Mouse (Mus musculus) kidney, embryonic 14.5 days (tissue): ENCODE results near the gene Inpp4b. TPM values are rescaled to one million over a fixed set of nuclear protein-coding genes. Genes with fewer than 3 reads are reported as not detected.

Experiments used
- ATAC-seq: fragments of 200-750 bp; cut with Nextera tagmentation; 2 replicates; pipeline ENCODE4 v1.8.0; 2017; ENCODE audit warnings: moderate number of reproducible peaks, mild to moderate bottlenecking, moderate TSS enrichment, moderate library complexity; ENCODE audit not compliant: low FRiP score, low TSS enrichment
- H3K27ac ChIP-seq: fragments of 300-500 bp; sonication (generic); 2 replicates; pipeline ENCODE4 v1.5.1; 2014; ENCODE audit warnings: low read depth, mild to moderate bottlenecking, low read length, moderate library complexity, mixed read lengths
- H3K27me3 ChIP-seq: fragments of 300-500 bp; sonication (generic); 2 replicates; pipeline ENCODE4 v1.6.1; 2014; ENCODE audit warnings: mild to moderate bottlenecking, low read length; ENCODE audit not compliant: control insufficient read depth, insufficient read depth
- H3K36me3 ChIP-seq: fragments of 300-500 bp; sonication (generic); 2 replicates; pipeline ENCODE4 v1.6.1; 2014; ENCODE audit warnings: low read length, mixed read lengths; ENCODE audit not compliant: control insufficient read depth, insufficient read depth
- H3K4me1 ChIP-seq: fragments of 300-500 bp; sonication (generic); 2 replicates; pipeline ENCODE4 v1.6.1; 2014; ENCODE audit warnings: low read length, mixed read lengths; ENCODE audit not compliant: control insufficient read depth, insufficient read depth
- H3K4me2 ChIP-seq: fragments of 300-500 bp; sonication (generic); replicated peaks from 2 replicates; pipeline ENCODE4 v1.6.1; 2014; ENCODE audit warnings: low read depth, mild to moderate bottlenecking, low read length
- H3K4me3 ChIP-seq: fragments of 300-500 bp; sonication (generic); 2 replicates; pipeline ENCODE4 v1.5.1; 2014; ENCODE audit warnings: mild to moderate bottlenecking, low read length
- H3K9ac ChIP-seq: fragments of 300-500 bp; sonication (generic); 2 replicates; pipeline ENCODE4 v1.6.1; 2014; ENCODE audit warnings: low read depth, mild to moderate bottlenecking, low read length, moderate library complexity
- H3K9me3 ChIP-seq: fragments of 300-500 bp; sonication (generic); 2 replicates; pipeline ENCODE4 v1.6.1; 2016; ENCODE audit warnings: low read length; ENCODE audit not compliant: control insufficient read depth
- WGBS: fragments of 180-500 bp; shearing (Covaris S2); extraction: QIAGEN DNeasy Blood & Tissue Kit; methylation state at CpG from one replicate; pipeline ENCODE4 v1.1.7; 2014; 5-methylcytosine and 5-hydroxymethylcytosine counted together
- polyA plus RNA-seq: library from polyadenylated mRNA; unstranded; fragments of >200 nt; fragmentation: Nextera tagmentation; extraction: Ambion mirVana; gene quantifications from 2 replicates; pipeline ENCODE4 v1.2.1, GENCODE M21; 2014

The Inpp4b gene
- polyA plus RNA-seq, result 5.2 and 12.3 TPM in 2 replicates

DNA sequence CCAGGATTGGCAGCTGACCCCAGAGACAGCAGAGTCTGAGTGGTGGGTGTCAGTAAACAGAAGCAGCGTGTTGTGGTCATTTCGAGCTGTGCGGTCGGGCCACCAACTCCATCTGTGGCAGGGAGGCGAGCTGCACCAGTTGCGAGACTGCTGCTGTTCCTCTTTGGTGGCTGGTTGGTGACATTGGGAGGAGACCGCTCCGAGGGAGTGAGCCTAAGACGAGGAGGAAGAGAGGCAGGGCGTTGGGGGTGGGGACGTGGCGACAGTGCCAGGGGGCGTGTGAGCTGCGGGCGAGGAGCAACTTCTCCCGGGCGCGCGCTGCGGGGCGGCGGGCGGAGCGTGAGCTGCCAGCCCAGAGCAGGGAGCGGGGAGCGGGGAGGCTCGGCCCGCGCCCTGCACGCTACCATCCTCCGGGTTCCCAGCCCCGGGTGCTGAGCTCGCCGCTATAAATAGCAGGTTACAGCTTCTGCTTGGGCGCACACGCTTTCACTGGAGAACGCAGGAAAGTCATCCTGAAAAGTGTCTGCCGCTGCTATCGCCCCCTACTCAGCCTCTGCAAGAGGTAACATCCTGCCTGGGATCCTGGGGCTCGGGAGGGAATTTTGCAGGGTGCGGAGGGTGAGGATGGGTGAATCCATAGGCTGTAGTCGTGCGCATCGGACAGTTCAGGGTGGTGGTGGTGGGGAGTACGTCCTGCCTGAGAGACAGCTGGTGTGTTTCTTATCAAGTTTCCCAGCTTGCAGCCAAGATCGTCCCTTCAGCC lies at the start of gene Inpp4b:
Inpp4b (plus strand) TSS at position 321 of the 763 bp plus-strand sequence.
- under 1% methylated on average over 46 of the region's 46 CpGs for WGBS
- Histone ChIP-seq H3K27me3 (no peaks in the 10 kb centered on the region), H3K4me3 (peak within 1 kb of the TSS; percentile 58), H3K27ac (no peak within 1 kb of the TSS), H3K4me1 (0 out of 2 replicates have a peak, but pooled peaks cover 2% of the 10 kb centered on the region), H3K36me3 (no peaks in the 10 kb centered on the region), H3K9me3 (no peaks in the 10 kb centered on the region), H3K4me2 (peak within 1 kb of the TSS; percentile 94), H3K9ac (peak within 1 kb of the TSS; percentile 53)
- ATAC-seq, result peak; percentile 84

DNA sequence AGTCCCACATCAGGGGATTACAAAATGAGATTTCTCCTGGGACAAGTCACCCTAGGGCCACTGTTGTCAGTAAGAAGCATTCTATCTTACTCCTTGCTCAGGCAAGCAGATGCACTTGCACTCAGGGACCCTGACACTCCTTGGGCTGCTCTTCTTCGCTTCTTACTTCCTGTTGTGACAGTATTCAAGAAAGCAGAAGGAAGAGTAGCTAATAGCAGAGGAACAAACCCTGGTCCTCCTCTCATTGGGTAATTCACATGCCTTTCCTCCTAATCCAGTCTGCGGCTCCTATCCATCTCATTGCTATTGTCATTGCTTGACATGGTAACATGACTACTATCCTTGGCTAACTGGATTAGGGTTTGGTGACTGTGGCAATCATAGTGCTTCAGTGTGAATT lies 7.1 kb upstream of the Inpp4b start:
- Histone ChIP-seq H3K9me3 (no peaks in the 10 kb centered on the region), H3K27ac (no peak overlapping the region), H3K4me3 (no peak overlapping the region), H3K4me2 (no peak overlapping the region), H3K4me1 (no peaks in the 10 kb centered on the region), H3K36me3 (no peaks in the 10 kb centered on the region), H3K9ac (no peak overlapping the region), H3K27me3 (no peaks in the 10 kb centered on the region)
- ATAC-seq, result no peak
- 88% methylated on average over 2 of the region's 2 CpGs for WGBS

DNA sequence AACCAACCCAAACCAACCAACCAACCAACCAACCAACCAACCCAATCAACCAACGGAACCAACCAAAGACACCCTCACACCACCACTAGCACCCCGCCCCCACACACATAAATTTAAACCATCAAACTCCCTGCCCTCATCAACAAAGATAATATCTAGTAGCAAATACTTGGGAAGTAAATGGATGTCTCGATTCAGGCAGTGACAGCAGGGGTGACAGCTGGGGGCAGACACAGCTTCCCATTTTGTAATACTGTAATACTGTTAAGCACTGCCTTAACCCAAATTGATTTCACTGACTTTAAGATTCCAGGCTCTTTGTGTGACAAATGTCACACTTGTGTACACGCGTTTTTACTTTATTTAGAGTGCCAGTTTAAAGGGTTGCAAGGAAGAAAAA lies 1.2 kb upstream of the Inpp4b start:
- Histone ChIP-seq H3K4me2 (peak overlapping the region; percentile 94), H3K4me3 (peak overlapping the region; percentile 58; the same call in 1 of the 2 replicates), H3K27me3 (no peaks in the 10 kb centered on the region), H3K27ac (no peak overlapping the region), H3K9me3 (no peaks in the 10 kb centered on the region), H3K9ac (no peak overlapping the region), H3K36me3 (no peaks in the 10 kb centered on the region), H3K4me1 (0 out of 2 replicates have a peak, but pooled peaks cover 2% of the 10 kb centered on the region)
- ATAC-seq, result no peak
- 43% methylated on average over 5 of the region's 5 CpGs for WGBS

DNA sequence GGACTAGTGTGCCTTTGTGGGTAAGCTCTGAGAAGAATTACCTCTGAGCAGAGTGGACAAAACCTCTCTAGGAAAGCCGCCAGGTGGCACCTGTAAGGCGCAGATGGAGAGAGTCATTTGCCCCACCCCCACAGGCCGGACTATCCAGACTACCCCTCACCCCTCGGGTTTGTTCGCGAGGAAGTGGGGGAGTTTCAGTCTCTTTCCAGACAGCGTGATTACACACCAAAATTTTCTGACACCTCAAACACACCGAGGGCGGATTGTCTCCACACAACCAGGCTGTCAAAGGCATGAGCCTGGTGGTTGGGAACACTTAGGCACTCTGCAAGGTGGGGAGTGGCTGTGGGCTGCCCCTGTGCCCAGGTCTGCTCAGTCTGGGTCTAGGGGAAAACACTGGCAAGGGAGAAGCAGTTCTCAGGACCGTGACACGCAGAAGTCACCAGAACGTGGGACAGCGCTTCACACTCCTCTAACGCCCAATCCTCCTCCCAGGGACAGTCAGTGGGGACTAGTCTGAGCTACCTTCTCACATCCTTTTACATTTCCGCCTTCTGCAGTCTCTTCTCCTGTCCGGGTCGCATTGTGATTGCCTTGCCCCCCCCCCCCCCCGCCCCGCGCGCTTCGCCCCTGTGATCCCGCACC lies 643 bp upstream of the Inpp4b start:
- no peaks in the 10 kb centered on the region for H3K9me3 ChIP-seq
- 0 out of 2 replicates have a peak, but pooled peaks cover 2% of the 10 kb centered on the region for H3K4me1 ChIP-seq
- peak overlapping the region; percentile 53 for H3K9ac ChIP-seq
- under 1% methylated on average over 17 of the region's 23 CpGs for WGBS
- H3K4me3 ChIP-seq, result peak overlapping the region; percentile 58
- peak; percentile 89 for ATAC-seq
- peak overlapping the region; percentile 94 for H3K4me2 ChIP-seq
- no peaks in the 10 kb centered on the region for H3K27me3 ChIP-seq
- no peak overlapping the region for H3K27ac ChIP-seq
- no peaks in the 10 kb centered on the region for H3K36me3 ChIP-seq

DNA sequence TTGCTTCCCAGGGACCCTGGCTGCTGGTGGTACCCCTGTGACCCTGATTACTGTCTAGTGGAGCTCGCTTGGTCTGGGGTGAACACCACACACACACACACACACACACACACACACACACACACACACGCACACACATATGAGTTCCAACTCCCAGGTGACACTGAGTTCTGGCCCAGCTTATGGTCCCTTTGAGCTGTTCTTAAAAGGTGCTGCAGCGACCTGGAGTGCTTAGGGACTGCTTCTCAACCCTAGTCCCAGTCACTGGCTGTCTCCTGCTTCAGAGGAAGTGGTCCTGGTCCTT lies 595 bp downstream of the Inpp4b start:
- Histone ChIP-seq H3K4me2 (peak overlapping the region; percentile 94), H3K9ac (0 out of 2 replicates have a peak overlapping the region, but pooled peaks have one; percentile 53), H3K4me3 (peak overlapping the region; percentile 58), H3K9me3 (no peaks in the 10 kb centered on the region), H3K27ac (no peak overlapping the region), H3K36me3 (no peaks in the 10 kb centered on the region), H3K27me3 (no peaks in the 10 kb centered on the region), H3K4me1 (0 out of 2 replicates have a peak, but pooled peaks cover 2% of the 10 kb centered on the region)
- no peak for ATAC-seq
- WGBS, result 19% methylated on average over 3 of the region's 3 CpGs

DNA sequence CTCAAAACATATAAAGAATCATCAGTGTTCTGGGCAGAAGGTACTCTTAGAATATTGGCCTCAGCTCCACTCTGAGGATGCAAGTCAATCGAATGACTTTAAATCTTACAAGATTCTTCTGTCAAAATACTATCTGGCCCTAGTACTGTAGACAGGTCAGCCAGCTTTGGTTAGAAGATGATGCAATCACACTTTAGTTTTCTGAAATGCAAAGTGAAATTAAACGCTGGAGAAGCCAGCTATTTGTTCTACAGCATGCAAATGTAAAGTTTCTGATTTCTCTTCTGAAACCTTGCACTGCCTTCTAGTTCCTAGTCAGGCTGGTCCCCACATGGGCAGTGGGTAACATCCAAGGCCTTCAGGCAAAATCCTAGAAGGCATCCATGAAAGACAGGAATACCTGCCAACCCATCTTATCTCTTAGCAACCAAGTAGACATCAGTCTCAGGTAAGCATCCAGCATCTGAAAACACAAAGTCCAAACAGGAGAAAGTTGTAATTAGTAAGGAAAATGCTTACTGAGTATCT lies 2.9 kb downstream of the Inpp4b start:
- no peaks in the 10 kb centered on the region for H3K9me3 ChIP-seq
- no peak overlapping the region for H3K9ac ChIP-seq
- no peaks in the 10 kb centered on the region for H3K27me3 ChIP-seq
- ATAC-seq, result no peak
- H3K4me3 ChIP-seq, result no peak overlapping the region
- no peak overlapping the region for H3K27ac ChIP-seq
- H3K4me1 ChIP-seq, result 0 out of 2 replicates have a peak, but pooled peaks cover 2% of the 10 kb centered on the region
- WGBS, result 87% methylated on average over 2 of the region's 2 CpGs
- no peaks in the 10 kb centered on the region for H3K36me3 ChIP-seq
- no peak overlapping the region for H3K4me2 ChIP-seq

DNA sequence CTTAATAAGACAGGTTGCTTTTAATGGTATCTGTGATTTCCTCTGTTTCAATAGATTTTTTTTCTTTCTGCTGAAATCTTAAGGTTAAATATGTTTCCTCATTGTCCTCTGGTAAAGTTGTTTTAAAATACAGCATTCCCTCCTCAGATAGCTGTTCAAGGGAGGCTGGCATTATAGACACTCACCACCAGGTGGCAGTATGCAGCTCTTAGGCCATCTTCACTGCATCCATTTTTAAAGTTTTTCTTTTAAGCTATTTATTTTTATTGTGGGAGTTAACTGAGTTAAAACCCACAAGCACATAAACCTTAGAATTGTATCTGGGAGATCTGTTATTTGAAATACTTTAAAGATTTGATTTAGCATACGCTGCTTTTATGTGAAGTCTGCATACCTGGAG lies 7.1 kb downstream of the Inpp4b start:
- no peak for ATAC-seq
- 75% methylated on average over 1 of the region's 1 CpGs for WGBS

DNA sequence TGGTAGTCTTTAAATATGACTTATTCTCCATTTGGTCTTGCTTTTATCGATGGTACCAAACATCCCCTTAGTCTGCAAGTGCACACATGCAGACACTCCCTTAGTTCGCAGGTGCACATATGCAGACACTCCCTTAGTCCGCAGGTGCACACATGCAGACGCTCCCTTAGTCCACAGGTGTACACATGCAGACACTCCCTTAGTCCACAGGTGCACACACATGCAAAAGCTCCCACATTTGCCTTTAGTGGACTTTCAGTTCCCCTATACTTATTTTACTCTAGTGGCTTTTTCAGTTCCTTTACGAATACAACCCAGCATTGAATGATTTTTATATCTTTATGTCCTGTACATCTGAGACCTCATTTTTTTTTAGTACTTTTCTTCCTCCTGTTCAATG lies 11.1 kb downstream of the Inpp4b start:
- H3K9me3 ChIP-seq, result no peaks in the 10 kb centered on the region
- H3K4me2 ChIP-seq, result no peak overlapping the region
- H3K4me3 ChIP-seq, result no peak overlapping the region
- no peak overlapping the region for H3K27ac ChIP-seq
- H3K4me1 ChIP-seq, result no peaks in the 10 kb centered on the region
- 89% methylated on average over 5 of the region's 5 CpGs for WGBS
- H3K9ac ChIP-seq, result no peak overlapping the region
- ATAC-seq, result no peak
- no peaks in the 10 kb centered on the region for H3K36me3 ChIP-seq
- H3K27me3 ChIP-seq, result no peaks in the 10 kb centered on the region

More for the DNA sequence above, 7.1 kb downstream of the Inpp4b start:
- no peaks in the 10 kb centered on the region for H3K36me3 ChIP-seq
- H3K9ac ChIP-seq, result no peak overlapping the region
- no peaks in the 10 kb centered on the region for H3K27me3 ChIP-seq
- no peaks in the 10 kb centered on the region for H3K9me3 ChIP-seq
- H3K27ac ChIP-seq, result no peak overlapping the region
- H3K4me2 ChIP-seq, result no peak overlapping the region
- no peaks in the 10 kb centered on the region for H3K4me1 ChIP-seq
- no peak overlapping the region for H3K4me3 ChIP-seq

DNA sequence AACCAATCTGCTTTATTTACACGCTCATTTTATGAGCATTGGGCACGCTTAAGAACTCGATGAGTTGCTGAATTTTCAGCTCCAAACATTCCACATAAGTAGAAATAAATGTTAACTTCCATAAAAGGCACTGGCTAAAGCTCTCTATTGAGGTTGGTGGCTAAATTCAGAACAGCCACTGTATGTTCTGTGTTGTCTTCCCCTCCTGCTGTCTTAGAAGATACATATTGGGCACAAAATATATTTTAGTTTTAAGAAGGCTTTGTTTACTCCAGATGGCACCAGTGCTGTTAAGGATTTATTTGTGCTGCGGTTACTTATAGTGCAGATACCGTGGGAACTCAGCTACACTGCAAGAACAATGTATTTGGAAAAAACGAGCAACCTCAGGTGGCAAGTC lies 15.8 kb downstream of the Inpp4b start:
- Histone ChIP-seq H3K27me3 (no peaks in the 10 kb centered on the region), H3K4me3 (no peak overlapping the region), H3K9ac (no peak overlapping the region), H3K4me1 (no peaks in the 10 kb centered on the region), H3K36me3 (no peaks in the 10 kb centered on the region), H3K4me2 (no peak overlapping the region), H3K27ac (no peak overlapping the region), H3K9me3 (no peaks in the 10 kb centered on the region)
- WGBS, result 86% methylated on average over 6 of the region's 6 CpGs
- no peak for ATAC-seq
